Mouse (Mus musculus) testis, adult 2 months (tissue): ENCODE data around the gene Gm37240. TPM values are rescaled to one million over a fixed set of nuclear protein-coding genes. Genes with fewer than 3 reads are reported as not detected.
A peak's percentile ranks its signal among the peaks of the same experiment; 100 is the strongest.

Experiments
- H3K27ac ChIP-seq: fragments of 200-500 bp; 2 replicates; pipeline ENCODE4 v1.5.1; 2012; ENCODE audit warnings: low read depth, low read length; ENCODE audit not compliant: control insufficient read depth, insufficient read depth
- H3K27me3 ChIP-seq: fragments of 200-500 bp; 2 replicates; pipeline ENCODE4 v1.6.1; 2012; ENCODE audit warnings: mild to moderate bottlenecking, low read length, moderate library complexity; ENCODE audit not compliant: control insufficient read depth, insufficient read depth
- H3K36me3 ChIP-seq: fragments of 200-500 bp; 2 replicates; pipeline ENCODE4 v1.6.1; 2012; ENCODE audit warnings: mild to moderate bottlenecking, low read length; ENCODE audit not compliant: control insufficient read depth, insufficient read depth
- H3K4me1 ChIP-seq: fragments of 200-500 bp; 2 replicates; pipeline ENCODE4 v1.6.1; 2012; ENCODE audit warnings: low read length; ENCODE audit not compliant: control insufficient read depth, insufficient read depth
- H3K4me3 ChIP-seq: fragments of 200-500 bp; 2 replicates; pipeline ENCODE4 v1.5.1; 2012; ENCODE audit warnings: low read depth, mild to moderate bottlenecking, low read length, moderate library complexity, mixed read lengths; ENCODE audit not compliant: control insufficient read depth
- CTCF ChIP-seq: fragments of 200-500 bp; IDR thresholded peaks from 2 replicates; pipeline ENCODE4 v1.5.1; 2012; ENCODE audit warnings: low read depth, mild to moderate bottlenecking, inconsistent platforms, low read length, moderate library complexity; ENCODE audit not compliant: control insufficient read depth, insufficient read depth, insufficient replicate concordance
- POLR2A ChIP-seq: fragments of 200-500 bp; IDR thresholded peaks from 2 replicates; pipeline ENCODE4 v1.6.1; 2012; ENCODE audit warnings: low read depth, mild to moderate bottlenecking, inconsistent platforms, low read length, moderate library complexity; ENCODE audit not compliant: control insufficient read depth
- polyA plus RNA-seq: library from polyadenylated mRNA; depleted of rRNA; stranded (reverse); fragments of >200 nt; gene quantifications from 2 replicates; pipeline ENCODE4 v1.2.3, GENCODE M21; 2012

Gm37240 gene
- polyA plus RNA-seq, 1 experiment, result not detected

DNA sequence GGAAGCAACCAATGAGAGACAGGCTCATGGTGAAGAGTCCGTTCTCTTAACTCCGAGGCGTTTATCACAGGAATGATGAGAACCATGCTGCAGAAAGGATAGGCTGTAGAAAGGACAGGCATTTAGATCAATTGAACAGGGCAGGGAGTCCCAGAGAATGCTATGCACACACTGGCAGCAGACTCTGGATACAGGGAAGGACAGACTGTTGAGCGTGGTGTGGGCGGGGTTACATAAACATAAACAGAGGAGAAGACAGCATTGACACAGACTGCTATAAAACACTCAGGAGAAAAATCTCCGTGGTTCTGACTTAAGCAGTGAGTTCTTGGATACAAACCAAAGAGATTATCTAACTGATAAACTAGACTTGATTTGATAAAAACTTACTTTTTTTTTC is 703.2 kb downstream of the Gm37240 start:
- TF ChIP-seq POLR2A (no peak), CTCF (no peak)
- H3K36me3 ChIP-seq, result no peaks in the 10 kb centered on the region
- no peak overlapping the region for H3K4me3 ChIP-seq
- peaks cover 9% of the 10 kb centered on the region for H3K4me1 ChIP-seq
- H3K27ac ChIP-seq, result no peak overlapping the region
- H3K27me3 ChIP-seq, result no peaks in the 10 kb centered on the region; the same call in 1 of the 2 replicates

DNA sequence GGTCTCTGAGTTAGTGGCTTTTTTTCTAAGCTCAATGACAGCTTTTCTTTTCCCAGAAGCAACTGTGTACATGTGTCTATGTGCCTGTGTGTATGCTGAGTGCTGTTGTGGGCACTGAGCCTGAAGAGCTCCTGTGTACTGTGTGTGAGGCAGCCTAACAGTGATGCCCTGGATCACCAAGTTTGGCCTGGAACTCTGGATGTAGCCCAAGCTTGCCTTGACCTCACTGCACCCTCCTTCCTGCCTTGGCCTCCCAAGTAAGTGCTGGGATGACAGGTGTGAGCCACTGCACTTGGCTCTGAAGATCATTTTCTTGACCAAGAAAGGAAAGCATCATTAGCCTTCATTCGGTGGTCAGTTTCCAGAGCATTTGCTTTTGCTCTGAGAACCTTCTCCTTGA is 710.6 kb downstream of the Gm37240 start:
- Histone ChIP-seq H3K4me1 (peaks cover 9% of the 10 kb centered on the region), H3K27ac (no peak overlapping the region), H3K4me3 (no peak overlapping the region), H3K27me3 (no peaks in the 10 kb centered on the region), H3K36me3 (no peaks in the 10 kb centered on the region)
- no peak for TF ChIP-seq POLR2A
- no peak for TF ChIP-seq CTCF

DNA sequence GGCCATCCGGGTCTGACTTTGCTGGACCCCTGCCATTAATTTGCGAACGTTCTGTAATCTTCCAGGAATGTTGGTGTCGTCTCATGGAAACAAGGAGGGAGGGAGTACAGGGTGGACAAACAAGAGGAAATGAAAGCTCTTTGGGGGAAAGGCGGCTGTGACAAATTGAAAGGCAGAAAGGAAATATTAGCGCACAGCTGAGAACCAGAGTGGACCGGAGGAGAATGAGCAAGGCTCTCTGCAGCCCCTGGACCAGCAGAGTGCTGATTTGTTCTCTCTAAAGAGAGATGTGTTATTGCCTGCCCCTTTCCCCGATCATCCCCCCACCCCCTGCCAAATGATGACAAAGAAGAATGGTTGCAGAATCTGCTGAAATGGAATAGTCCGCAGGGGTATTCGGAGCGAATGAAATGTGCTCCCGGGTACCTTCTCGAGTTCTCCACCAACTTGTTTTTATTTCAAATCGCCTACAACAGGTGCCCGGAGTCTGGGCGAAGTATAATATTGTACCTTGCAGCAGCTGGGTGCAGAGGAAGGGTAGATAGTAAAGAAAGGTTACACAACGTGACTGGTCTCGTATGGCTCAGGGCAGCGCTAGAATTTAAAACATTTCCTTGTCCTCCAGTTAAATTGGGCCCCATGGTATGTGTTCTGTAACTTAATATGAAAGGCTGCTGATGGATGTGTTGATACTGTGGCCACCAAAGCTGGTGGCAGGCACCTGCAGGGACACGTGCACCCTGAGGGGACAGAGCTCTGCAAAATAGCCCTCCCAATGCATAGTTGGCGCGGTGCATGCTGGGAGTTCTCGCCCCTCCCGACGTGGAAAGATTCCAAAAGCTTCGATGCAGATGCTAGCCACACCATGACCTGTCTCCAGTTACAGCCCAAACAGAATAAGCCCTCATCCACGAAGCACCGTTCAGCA is 712.5 kb downstream of the Gm37240 start:
- Histone ChIP-seq H3K4me3 (peak overlapping the region; percentile 47), H3K27me3 (no peaks in the 10 kb centered on the region), H3K36me3 (no peaks in the 10 kb centered on the region), H3K27ac (no peak overlapping the region), H3K4me1 (peaks cover 9% of the 10 kb centered on the region)
- TF ChIP-seq CTCF (no peak), POLR2A (no peak)

DNA sequence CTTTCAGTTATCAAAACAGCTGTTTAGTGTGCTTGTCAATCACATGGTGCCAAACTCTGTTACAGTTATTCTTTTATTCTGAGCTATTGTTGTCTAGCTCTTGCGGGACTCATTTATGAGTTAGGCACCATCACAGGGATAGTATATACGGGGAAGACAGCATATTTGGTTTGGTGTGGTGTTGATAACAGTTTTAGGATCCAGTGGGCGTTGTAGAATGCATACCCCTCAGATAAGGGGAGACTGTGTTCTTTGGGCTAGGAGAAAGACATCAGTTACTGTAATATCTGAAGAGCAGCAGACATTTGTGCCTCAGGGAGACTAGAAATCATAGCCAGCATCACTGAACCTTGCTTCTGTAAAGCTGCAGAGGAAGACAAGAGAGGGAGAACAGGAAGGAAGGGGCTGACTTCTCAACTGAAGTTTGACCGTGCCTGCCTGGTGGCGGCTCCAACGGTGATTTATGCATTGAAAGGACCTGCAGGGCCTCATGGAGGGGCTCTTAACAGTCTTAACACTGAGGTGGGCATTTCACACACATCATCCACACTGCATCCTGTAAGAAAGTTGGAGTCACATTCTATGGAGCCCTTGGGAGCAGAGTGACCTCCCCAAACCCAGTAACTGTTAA is 713.8 kb downstream of the Gm37240 start:
- Histone ChIP-seq H3K4me3 (no peak overlapping the region), H3K27ac (no peak overlapping the region), H3K36me3 (no peaks in the 10 kb centered on the region), H3K27me3 (no peaks in the 10 kb centered on the region), H3K4me1 (peaks cover 9% of the 10 kb centered on the region)
- TF ChIP-seq CTCF (no peak), POLR2A (no peak)

DNA sequence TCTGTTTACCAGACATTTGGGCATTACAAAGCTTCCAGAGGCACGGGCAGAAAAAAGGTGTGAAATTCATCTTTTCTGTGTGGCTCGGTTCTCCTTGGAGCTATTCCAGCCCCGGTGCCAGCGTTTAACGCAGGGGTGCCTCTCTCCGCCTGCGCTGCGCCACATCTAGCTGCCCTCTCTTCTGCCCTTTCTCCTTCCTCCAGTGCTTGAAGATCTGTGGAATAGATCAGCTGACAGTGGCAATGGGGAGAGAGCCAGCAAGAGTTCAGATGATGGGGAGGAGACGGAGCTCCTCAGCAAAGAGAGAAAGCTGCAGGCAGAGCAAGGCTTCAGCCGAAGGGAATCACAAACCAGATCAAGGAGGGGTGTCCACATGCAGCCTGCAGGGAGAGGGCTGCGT is 714.8 kb downstream of the Gm37240 start:
- Histone ChIP-seq H3K27ac (no peak overlapping the region), H3K36me3 (no peaks in the 10 kb centered on the region), H3K4me3 (no peak overlapping the region), H3K27me3 (no peaks in the 10 kb centered on the region), H3K4me1 (peaks cover 9% of the 10 kb centered on the region)
- TF ChIP-seq POLR2A (no peak), CTCF (no peak)

DNA sequence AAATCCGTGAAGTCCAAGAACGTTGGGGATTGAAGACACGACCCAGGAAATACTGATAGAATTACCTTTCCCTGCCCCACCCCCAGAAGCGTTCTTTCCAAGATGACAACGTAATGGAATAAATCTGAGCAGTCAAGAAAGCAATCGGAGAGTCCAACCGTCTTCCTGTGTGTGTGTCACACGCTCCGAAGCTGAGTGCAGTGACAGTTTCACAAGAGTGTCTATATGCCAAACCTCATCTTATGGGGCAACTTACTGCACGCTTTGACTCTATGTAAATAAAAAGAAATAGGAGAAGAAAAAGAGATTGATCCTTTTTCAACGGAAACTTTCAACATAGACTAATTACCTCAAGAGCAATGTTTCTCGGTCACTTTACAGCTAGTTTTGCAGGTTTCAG is 715.2 kb downstream of the Gm37240 start:
- no peak overlapping the region for H3K4me3 ChIP-seq
- no peaks in the 10 kb centered on the region for H3K36me3 ChIP-seq
- H3K27me3 ChIP-seq, result no peaks in the 10 kb centered on the region
- no peak overlapping the region for H3K27ac ChIP-seq
- peaks cover 9% of the 10 kb centered on the region for H3K4me1 ChIP-seq
- TF ChIP-seq CTCF (no peak), POLR2A (no peak)

DNA sequence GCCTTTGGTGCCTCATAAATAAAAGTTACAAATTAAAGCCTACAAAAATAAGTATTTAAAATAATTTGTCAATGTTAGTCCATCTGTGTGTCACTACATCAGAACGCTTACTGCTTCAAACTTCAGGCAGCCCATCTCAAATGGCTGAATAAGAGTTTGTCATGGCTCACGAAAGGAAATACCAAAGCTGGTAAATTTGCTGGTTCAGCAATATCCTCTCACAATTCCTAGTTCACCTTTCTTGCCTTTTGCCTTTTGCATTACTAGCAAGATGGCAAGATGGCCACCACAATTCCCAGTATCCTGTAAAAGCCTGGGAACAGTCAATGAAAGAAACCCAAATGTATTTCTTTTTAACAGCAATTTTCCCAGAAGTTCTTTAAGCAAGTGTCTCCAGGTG is 718.5 kb downstream of the Gm37240 start:
- no peak for TF ChIP-seq CTCF
- TF ChIP-seq POLR2A, result no peak
- Histone ChIP-seq H3K4me3 (no peak overlapping the region), H3K27ac (no peak overlapping the region), H3K27me3 (no peaks in the 10 kb centered on the region), H3K4me1 (no peaks in the 10 kb centered on the region), H3K36me3 (no peaks in the 10 kb centered on the region)

DNA sequence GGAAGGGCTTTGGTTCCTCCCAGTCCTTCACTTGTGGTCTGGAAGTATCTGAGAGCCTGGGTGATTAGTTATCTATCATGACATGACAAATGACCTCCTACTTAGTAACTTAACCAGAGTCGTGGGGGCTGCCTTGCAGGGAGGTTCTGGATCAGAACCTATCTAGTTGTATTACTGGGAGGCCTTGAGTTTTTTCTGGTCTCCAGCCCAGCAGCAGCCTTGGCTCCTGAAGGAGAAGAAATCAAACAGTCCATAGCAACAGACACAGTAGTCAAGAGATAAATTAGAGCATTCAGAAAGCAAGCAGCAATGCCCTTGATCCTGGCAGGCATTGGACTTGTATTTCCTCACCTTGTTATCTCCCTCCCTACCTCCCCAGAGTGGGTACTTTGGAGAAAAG is 722.4 kb downstream of the Gm37240 start:
- Histone ChIP-seq H3K27ac (no peak overlapping the region), H3K27me3 (no peaks in the 10 kb centered on the region), H3K4me3 (no peak overlapping the region), H3K4me1 (no peaks in the 10 kb centered on the region), H3K36me3 (no peaks in the 10 kb centered on the region)
- TF ChIP-seq POLR2A (no peak), CTCF (no peak)
